Mouse (Mus musculus): Measurements from ENCODE around the gene Olfr56.

DNA sequence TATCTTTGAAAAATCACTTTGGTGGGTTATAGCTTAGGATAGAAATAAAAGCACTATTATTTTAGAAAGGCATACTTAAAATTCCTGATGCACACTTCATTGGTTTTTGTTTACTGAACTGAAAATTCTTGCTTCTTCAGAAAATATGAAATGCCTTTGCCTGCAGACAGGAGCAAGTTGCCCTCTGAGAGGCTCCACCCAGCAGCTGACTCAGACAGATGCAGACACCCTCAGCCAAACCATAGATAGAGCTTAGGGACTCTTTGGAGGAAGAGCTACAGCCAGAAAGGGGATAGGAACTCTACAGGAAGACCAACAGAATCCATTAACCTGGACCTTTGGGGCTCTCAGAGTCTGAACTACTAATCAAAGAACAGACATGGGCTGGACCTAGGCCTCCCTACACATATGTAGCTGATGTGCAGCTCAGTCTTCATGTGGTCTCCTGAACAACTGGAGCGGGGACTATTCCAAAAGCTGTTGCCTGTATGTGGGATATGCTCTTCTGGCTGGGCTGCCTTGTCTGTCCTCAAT is 113.4 kb downstream of the Olfr56 start:
- TF ChIP-seq CTCF (IDR thresholded peaks at IDR 0.05; ENCODE audit: borderline replicate concordance, insufficient read depth, low read depth, low read length) (no peak), POLR2A (IDR thresholded peaks at IDR 0.05; ENCODE audit: borderline replicate concordance, insufficient read depth, low read length) (no peak)

Measured in cerebellum, adult 2 months (tissue).